Mouse (Mus musculus) forebrain, embryonic 13.5 days (tissue): Measurements from ENCODE around the gene Emc9. TPM values are rescaled to one million over a fixed set of nuclear protein-coding genes. Genes with fewer than 3 reads are reported as not detected.

ENCODE experiments used
- ATAC-seq: fragments of 200-750 bp; cut with Nextera tagmentation; 2 replicates; pipeline ENCODE4 v1.8.0; 2017
- H3K27ac ChIP-seq: fragments of 300-500 bp; sonication (generic); 2 replicates; pipeline ENCODE4 v1.5.1; 2015; ENCODE audit warnings: inconsistent platforms, mild to moderate bottlenecking, moderate library complexity
- H3K27me3 ChIP-seq: fragments of 300-500 bp; sonication (generic); 2 replicates; pipeline ENCODE4 v1.6.1; 2015; ENCODE audit warnings: mild to moderate bottlenecking, inconsistent platforms
- H3K36me3 ChIP-seq: fragments of 300-500 bp; sonication (generic); 2 replicates; pipeline ENCODE4 v1.6.1; 2015; ENCODE audit warnings: mild to moderate bottlenecking, inconsistent platforms; ENCODE audit not compliant: poor library complexity, severe bottlenecking
- H3K4me1 ChIP-seq: fragments of 300-500 bp; sonication (generic); 2 replicates; pipeline ENCODE4 v1.6.1; 2015; ENCODE audit warnings: inconsistent platforms
- H3K4me2 ChIP-seq: fragments of 300-500 bp; sonication (generic); 2 replicates; pipeline ENCODE4 v1.6.1; 2015; ENCODE audit warnings: inconsistent platforms, mild to moderate bottlenecking, moderate library complexity
- H3K4me3 ChIP-seq: fragments of 300-500 bp; sonication (generic); 2 replicates; pipeline ENCODE4 v1.5.1; 2015; ENCODE audit warnings: mild to moderate bottlenecking, inconsistent platforms
- H3K9ac ChIP-seq: fragments of 300-500 bp; sonication (generic); 2 replicates; pipeline ENCODE4 v1.6.1; 2015; ENCODE audit warnings: mild to moderate bottlenecking, inconsistent platforms
- H3K9me3 ChIP-seq: fragments of 300-500 bp; sonication (generic); replicated peaks from 2 replicates; pipeline ENCODE4 v1.6.1; 2016; ENCODE audit warnings: inconsistent platforms
- WGBS: fragments of 180-500 bp; shearing (Covaris S2); methylation state at CpG from one replicate; pipeline ENCODE4 v1.1.7; 2015; 5-methylcytosine and 5-hydroxymethylcytosine counted together
- polyA plus RNA-seq: library from polyadenylated mRNA; unstranded; fragments of >200 nt; fragmentation: Nextera tagmentation; extraction: Ambion mirVana; gene quantifications from 2 replicates; pipeline ENCODE4 v1.2.1, GENCODE M21; 2015

Gene Emc9
- polyA plus RNA-seq, 1 experiment from 2014 or later: 8.8 TPM

DNA sequence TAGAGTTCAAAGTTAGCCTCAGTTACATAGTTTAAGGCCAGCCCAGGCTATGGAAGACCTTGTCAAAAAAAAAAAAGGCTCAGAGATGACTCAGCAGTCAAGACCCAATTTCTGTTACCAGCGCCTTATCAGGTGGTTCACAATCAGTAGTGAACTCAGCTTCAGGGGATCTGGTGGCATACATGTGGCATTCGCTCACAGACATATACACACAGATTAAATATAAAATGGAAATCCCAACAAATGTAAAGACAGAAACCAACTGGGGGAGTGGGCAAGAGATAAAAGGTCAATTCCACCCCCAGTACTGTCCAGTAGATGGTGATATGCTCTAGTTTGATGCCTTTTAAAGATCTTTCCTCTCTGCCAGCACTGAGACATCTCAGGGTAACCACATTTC, 1.0 kb upstream of the Emc9 start:
- no peak for ATAC-seq

GRCm38 (mm10) chr14:55585566-55585960, 461 bp upstream of the Emc9 start:
- Histone ChIP-seq H3K27ac (no peak overlapping the region), H3K36me3 (peaks cover 30% of the 10 kb centered on the region), H3K9me3 (no peaks in the 10 kb centered on the region), H3K4me1 (peaks cover 25% of the 10 kb centered on the region), H3K4me2 (peak overlapping the region; percentile 70), H3K4me3 (no peak overlapping the region), H3K9ac (no peak overlapping the region), H3K27me3 (no peaks in the 10 kb centered on the region)
- ATAC-seq: no peak
- 65% methylated on average over 6 of the region's 6 CpGs for WGBS

More for the DNA sequence above, 1.0 kb upstream of the Emc9 start:
- no peak overlapping the region for H3K9ac ChIP-seq
- no peaks in the 10 kb centered on the region for H3K9me3 ChIP-seq
- H3K4me3 ChIP-seq: no peak overlapping the region
- H3K4me2 ChIP-seq: no peak overlapping the region
- WGBS: 97% methylated on average over 2 of the region's 2 CpGs
- peaks cover 24% of the 10 kb centered on the region for H3K36me3 ChIP-seq
- H3K27me3 ChIP-seq: no peaks in the 10 kb centered on the region
- H3K4me1 ChIP-seq: peaks cover 25% of the 10 kb centered on the region
- H3K27ac ChIP-seq: no peak overlapping the region

GRCm38 (mm10) chr14:55584303-55584701, 800 bp downstream of the Emc9 start:
- peak overlapping the region; percentile 56; the same call in 1 of the 2 replicates for H3K9ac ChIP-seq
- H3K9me3 ChIP-seq: no peaks in the 10 kb centered on the region
- no peaks in the 10 kb centered on the region for H3K27me3 ChIP-seq
- 35% methylated on average over 5 of the region's 5 CpGs for WGBS
- H3K4me3 ChIP-seq: peak overlapping the region; percentile 40
- H3K27ac ChIP-seq: no peak overlapping the region
- H3K4me2 ChIP-seq: peak overlapping the region; percentile 70
- H3K36me3 ChIP-seq: peaks cover 39% of the 10 kb centered on the region
- peaks cover 14% of the 10 kb centered on the region for H3K4me1 ChIP-seq
- ATAC-seq: no peak

GRCm38 (mm10) chr14:55581981-55582681, 3.0 kb downstream of the Emc9 start:
- H3K4me1 ChIP-seq: peaks cover 24% of the 10 kb centered on the region
- no peak overlapping the region for H3K27ac ChIP-seq
- no peaks in the 10 kb centered on the region for H3K9me3 ChIP-seq
- H3K27me3 ChIP-seq: no peaks in the 10 kb centered on the region
- ATAC-seq: no peak
- H3K36me3 ChIP-seq: peaks cover 30% of the 10 kb centered on the region
- no peak overlapping the region for H3K4me3 ChIP-seq
- WGBS: 72% methylated on average over 9 of the region's 9 CpGs
- no peak overlapping the region for H3K4me2 ChIP-seq
- no peak overlapping the region for H3K9ac ChIP-seq

- Histone ChIP-seq H3K9me3 (no peaks in the 10 kb centered on the region), H3K9ac (no peak overlapping the region), H3K4me1 (peaks cover 24% of the 10 kb centered on the region), H3K4me3 (no peak overlapping the region), H3K4me2 (no peak overlapping the region), H3K27me3 (no peaks in the 10 kb centered on the region), H3K27ac (no peak overlapping the region), H3K36me3 (peaks cover 25% of the 10 kb centered on the region)
- 96% methylated on average over 16 of the region's 16 CpGs for WGBS
- no peak for ATAC-seq
Observed at GRCm38 (mm10) chr14:55580731-55581130, 4.4 kb downstream of the Emc9 start.

- ATAC-seq: no peak
- Histone ChIP-seq H3K9ac (no peak overlapping the region), H3K4me3 (no peak overlapping the region), H3K9me3 (no peaks in the 10 kb centered on the region), H3K4me1 (peaks cover 20% of the 10 kb centered on the region), H3K4me2 (peak overlapping the region; percentile 89; the same call in 1 of the 2 replicates), H3K27me3 (no peaks in the 10 kb centered on the region), H3K27ac (no peak overlapping the region), H3K36me3 (peaks cover 25% of the 10 kb centered on the region)
- WGBS: 90% methylated on average over 23 of the region's 23 CpGs
Observed at GRCm38 (mm10) chr14:55579511-55580496, 5.3 kb downstream of the Emc9 start.

GRCm38 (mm10) chr14:55578668-55579269, 6.3 kb downstream of the Emc9 start:
- Histone ChIP-seq H3K9me3 (no peaks in the 10 kb centered on the region), H3K9ac (peak overlapping the region; percentile 84), H3K4me3 (peak overlapping the region; percentile 64), H3K4me2 (peak overlapping the region; percentile 89), H3K27ac (peak overlapping the region; percentile 87), H3K27me3 (no peaks in the 10 kb centered on the region), H3K4me1 (peaks cover 14% of the 10 kb centered on the region), H3K36me3 (peaks cover 25% of the 10 kb centered on the region)
- ATAC-seq: peak; percentile 31
- 32% methylated on average over 6 of the region's 6 CpGs for WGBS

DNA sequence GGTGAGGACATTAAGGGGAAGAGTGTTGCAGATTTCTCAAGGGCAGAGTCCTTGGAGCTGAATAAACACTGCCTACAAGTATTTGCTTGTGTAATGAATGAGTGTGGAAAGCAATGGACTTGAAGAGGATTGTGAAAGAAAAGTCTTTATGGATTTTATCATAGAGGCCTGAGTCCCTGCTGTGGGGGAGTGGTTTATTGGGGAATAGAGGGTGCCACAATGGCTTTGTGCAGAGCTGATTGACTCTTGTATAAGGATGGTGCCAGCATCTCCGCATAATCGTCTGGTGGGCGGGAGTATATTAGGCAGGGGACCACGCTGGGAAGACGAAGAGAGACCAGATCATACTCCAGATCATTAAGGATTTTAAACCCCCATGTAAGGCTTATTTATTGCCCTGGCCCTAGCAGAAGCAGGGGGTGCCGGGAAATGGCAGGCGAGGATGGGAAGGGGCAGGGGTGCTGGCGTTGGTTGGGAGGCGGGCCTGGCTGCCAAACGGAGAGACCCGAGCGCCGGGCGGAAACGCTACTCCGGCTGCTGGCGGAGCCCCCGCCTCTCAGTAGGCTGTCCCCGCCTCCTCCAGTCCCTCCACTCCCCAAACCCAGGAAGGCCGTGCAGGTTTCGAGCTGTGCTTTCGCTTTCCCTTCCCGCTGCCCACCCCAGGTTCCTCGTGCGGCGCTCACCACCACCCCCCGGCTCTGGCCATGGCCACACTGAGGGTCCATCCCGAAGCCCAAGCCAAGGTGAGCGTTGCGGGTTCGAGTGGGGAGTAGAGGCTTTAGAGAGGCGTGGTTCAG, 7.0 kb downstream of the Emc9 start, which contains the start of gene Psme1:
Gene Psme1, plus strand, starts transcription at position 253 of the 797 bp plus-strand sequence.
- Histone ChIP-seq H3K4me1 (peaks cover 14% of the 10 kb centered on the region), H3K27ac (peak within 1 kb of the TSS; percentile 87), H3K27me3 (no peaks in the 10 kb centered on the region), H3K36me3 (peaks cover 25% of the 10 kb centered on the region), H3K4me2 (peak within 1 kb of the TSS; percentile 89), H3K9ac (peak within 1 kb of the TSS; percentile 84), H3K9me3 (no peaks in the 10 kb centered on the region), H3K4me3 (peak within 1 kb of the TSS; percentile 64)
- ATAC-seq: peak; percentile 95
- 1% methylated on average over 32 of the region's 32 CpGs for WGBS

DNA sequence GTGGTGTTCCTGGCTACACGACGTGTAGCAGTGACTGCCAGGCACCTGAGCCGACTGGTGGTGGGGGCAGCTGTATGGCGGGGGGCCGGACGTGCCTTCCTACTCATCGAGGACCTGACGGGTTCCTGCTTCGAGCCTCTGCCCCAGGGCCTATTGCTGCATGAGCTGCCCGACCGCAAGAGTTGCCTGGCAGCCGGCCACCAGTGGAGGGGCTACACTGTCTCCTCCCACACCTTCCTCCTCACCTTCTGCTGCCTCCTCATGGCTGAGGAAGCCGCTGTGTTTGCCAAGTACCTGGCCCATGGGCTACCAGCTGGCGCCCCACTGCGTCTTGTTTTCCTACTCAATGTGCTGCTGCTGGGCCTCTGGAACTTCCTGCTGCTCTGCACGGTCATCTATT, 8.7 kb downstream of the Emc9 start:
- H3K4me3 ChIP-seq: no peak overlapping the region
- H3K4me1 ChIP-seq: peaks cover 14% of the 10 kb centered on the region
- WGBS: 82% methylated on average over 16 of the region's 16 CpGs
- no peaks in the 10 kb centered on the region for H3K9me3 ChIP-seq
- no peak overlapping the region for H3K27ac ChIP-seq
- H3K36me3 ChIP-seq: peaks cover 18% of the 10 kb centered on the region
- H3K9ac ChIP-seq: no peak overlapping the region
- ATAC-seq: no peak
- no peaks in the 10 kb centered on the region for H3K27me3 ChIP-seq
- H3K4me2 ChIP-seq: no peak overlapping the region

- H3K9me3 ChIP-seq: no peaks in the 10 kb centered on the region
- WGBS: 78% methylated on average over 13 of the region's 13 CpGs
- H3K27ac ChIP-seq: no peak overlapping the region
- no peak overlapping the region for H3K4me3 ChIP-seq
- H3K9ac ChIP-seq: no peak overlapping the region
- no peak overlapping the region for H3K4me2 ChIP-seq
- H3K36me3 ChIP-seq: peaks cover 13% of the 10 kb centered on the region
- no peaks in the 10 kb centered on the region for H3K27me3 ChIP-seq
- peaks cover 14% of the 10 kb centered on the region for H3K4me1 ChIP-seq
- ATAC-seq: no peak
Observed at GRCm38 (mm10) chr14:55575711-55576110, 9.4 kb downstream of the Emc9 start.

GRCm38 (mm10) chr14:55575302-55575701, 9.8 kb downstream of the Emc9 start, which contains the start of gene Fitm1:
Gene Fitm1, plus strand, starts transcription at chr14:55575617.
- no peak within 1 kb of the TSS for H3K27ac ChIP-seq
- H3K36me3 ChIP-seq: peaks cover 13% of the 10 kb centered on the region; the same call in 1 of the 2 replicates
- H3K9me3 ChIP-seq: no peaks in the 10 kb centered on the region
- no peak within 1 kb of the TSS for H3K4me2 ChIP-seq
- peaks cover 14% of the 10 kb centered on the region for H3K4me1 ChIP-seq
- H3K27me3 ChIP-seq: no peaks in the 10 kb centered on the region
- no peak for ATAC-seq
- H3K9ac ChIP-seq: no peak within 1 kb of the TSS
- WGBS: 92% methylated on average over 6 of the region's 8 CpGs
- H3K4me3 ChIP-seq: no peak within 1 kb of the TSS
